Mouse (Mus musculus) ES-E14 (cell line): Measurements from ENCODE around the gene Slc25a38. TPM values are rescaled to one million over a fixed set of nuclear protein-coding genes. Genes with fewer than 3 reads are reported as not detected.

Experiments
- DNase-seq: peaks from one replicate; pipeline ENCODE4 v3.0.0-alpha.2; 2013; ENCODE audit warnings: low read depth, low spot score
- H3K27ac ChIP-seq: 2 replicates; pipeline ENCODE4 v1.5.1; 2012; ENCODE audit warnings: low read depth, mild to moderate bottlenecking, low read length, moderate library complexity, mixed read lengths; ENCODE audit not compliant: poor library complexity, insufficient read depth, severe bottlenecking
- H3K36me3 ChIP-seq: 2 replicates; pipeline ENCODE4 v1.6.1; 2012; ENCODE audit warnings: mild to moderate bottlenecking, low read length, moderate library complexity, mixed read lengths; ENCODE audit not compliant: control insufficient read depth, poor library complexity, insufficient read depth, severe bottlenecking
- H3K4me1 ChIP-seq, 2 experiments: fragments of 150-350 bp in 1 of 2; sonication (generic) in 1 of 2; 2 replicates each; pipeline ENCODE4 v1.6.1; 2012; ENCODE audit warnings: low read length in 2 of 2, mild to moderate bottlenecking in 1 of 2, mixed read lengths in 1 of 2; ENCODE audit not compliant: control insufficient read depth in 2 of 2, insufficient read depth in 2 of 2, poor library complexity in 1 of 2
- H3K4me3 ChIP-seq, 2 experiments: fragments of 150-350 bp in 1 of 2; sonication (generic) in 1 of 2; 2 replicates each; pipeline ENCODE4 v1.5.1; 2012; ENCODE audit warnings: low read length in 2 of 2, low read depth in 1 of 2, mild to moderate bottlenecking in 1 of 2, mixed read lengths in 1 of 2; ENCODE audit not compliant: insufficient read depth in 1 of 2, poor library complexity in 1 of 2, severe bottlenecking in 1 of 2
- H3K9ac ChIP-seq: 2 replicates; pipeline ENCODE4 v1.6.1; 2012; ENCODE audit warnings: low read depth, mild to moderate bottlenecking, low read length, mixed read lengths; ENCODE audit not compliant: poor library complexity, insufficient read depth, severe bottlenecking
- H3K9me3 ChIP-seq: fragments of 150-350 bp; sonication (generic); 2 replicates; pipeline ENCODE4 v1.6.1; 2012; ENCODE audit warnings: low read depth, mild to moderate bottlenecking, low read length; ENCODE audit not compliant: control insufficient read depth, insufficient read depth
- CHD2 ChIP-seq: IDR thresholded peaks from 2 replicates; pipeline ENCODE4 v1.6.1; 2014; ENCODE audit warnings: mild to moderate bottlenecking, low read depth, low read length, inconsistent platforms
- HCFC1 ChIP-seq: IDR thresholded peaks from 2 replicates; pipeline ENCODE4 v1.6.1; 2012; ENCODE audit warnings: low read length, inconsistent platforms, borderline replicate concordance; ENCODE audit not compliant: insufficient read depth
- MAFK ChIP-seq: IDR thresholded peaks from 2 replicates; pipeline ENCODE4 v1.6.1; 2014; ENCODE audit warnings: mild to moderate bottlenecking, low read depth, low read length, inconsistent platforms; ENCODE audit not compliant: insufficient read depth
- ZC3H11A ChIP-seq: IDR thresholded peaks from 2 replicates; pipeline ENCODE4 v1.6.1; 2012; ENCODE audit warnings: low read depth, mild to moderate bottlenecking, inconsistent platforms, low read length, borderline replicate concordance
- ZNF384 ChIP-seq: IDR thresholded peaks from 2 replicates; pipeline ENCODE4 v1.6.1; 2012; ENCODE audit warnings: low read depth, low read length, inconsistent platforms
- in situ Hi-C, 2 experiments: fragments of 600-800 bp; cut with MboI; formaldehyde crosslinking; loops; one replicate each; pipeline ENCODE4 v1.15.1; 2025; ENCODE audit warnings: low sequenced_read_pairs in 2 of 2, inconsistent platforms in 1 of 2; ENCODE audit not compliant: unreplicated experiment in 2 of 2
- total RNA-seq: library from RNA; depleted of rRNA; stranded (reverse); fragments of 300-350 nt; gene quantifications from 2 replicates; pipeline ENCODE4 v1.2.3, GENCODE M21; 2012

Gene Slc25a38
- total RNA-seq, 1 experiment: 37.4 TPM

DNA sequence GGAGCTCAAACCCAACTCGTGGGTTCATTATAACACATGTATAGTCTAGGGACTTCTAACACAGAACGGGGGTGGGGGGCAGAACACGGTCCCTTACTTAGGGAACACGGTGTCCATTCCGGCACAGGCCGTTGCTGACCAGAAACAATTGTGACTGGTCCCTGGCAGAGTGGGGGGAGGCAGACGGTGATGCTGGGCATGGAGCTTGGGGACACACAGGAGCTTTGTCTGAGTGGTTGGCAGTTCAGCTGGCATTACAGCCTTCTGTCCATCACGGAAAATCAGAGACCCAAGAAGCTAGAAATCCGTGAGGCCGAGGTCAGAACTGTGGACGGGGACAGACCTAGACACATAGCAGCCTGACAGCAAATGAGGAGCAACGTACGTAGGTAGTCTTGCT lies 34.3 kb downstream of the Slc25a38 start:
- Histone ChIP-seq H3K4me3 (no peak overlapping the region), H3K9ac (no peak overlapping the region), H3K9me3 (no peaks in the 10 kb centered on the region), H3K4me1 (peaks cover 4 to 7% of the 10 kb centered on the region in 2 experiments; a peak in 2 of 4 replicates), H3K36me3 (no peaks in the 10 kb centered on the region), H3K27ac (no peak overlapping the region)
- in situ Hi-C loops: no loop called here
- no peak for DNase-seq
- TF ChIP-seq MAFK (no peak), ZNF384 (no peak), ZC3H11A (no peak), HCFC1 (no peak), CHD2 (no peak)

DNA sequence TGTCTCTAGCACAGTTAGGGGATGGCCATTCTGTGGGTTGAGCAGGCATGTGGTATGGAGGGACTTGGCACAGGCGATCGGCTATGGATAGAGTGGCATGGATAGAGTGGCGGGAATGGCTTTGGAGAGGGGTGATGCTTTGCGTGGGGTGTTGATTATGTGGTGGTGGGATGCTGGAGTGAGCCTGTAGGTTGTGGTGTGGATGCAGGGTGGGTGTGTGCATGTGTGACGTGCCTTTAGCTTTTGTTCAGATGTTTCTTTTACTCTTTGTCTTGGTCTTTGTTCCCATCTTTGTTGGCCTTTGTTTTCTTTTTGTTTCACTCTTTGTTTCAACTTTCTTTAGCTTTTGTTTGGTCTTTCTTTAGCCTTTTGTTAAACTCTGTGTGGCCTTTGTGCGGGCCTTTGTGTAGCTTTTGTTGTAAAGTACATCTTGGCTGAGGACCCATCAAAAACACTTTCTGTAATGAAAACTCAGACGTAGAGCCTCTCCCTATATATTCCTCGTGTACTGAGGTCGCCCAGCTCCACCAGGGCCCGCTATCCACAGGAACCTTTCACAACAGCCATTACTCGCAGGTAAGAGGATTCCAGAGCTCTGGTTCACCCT lies 39.2 kb downstream of the Slc25a38 start, which contains the start of gene Mobp:
TSS of gene Mobp (plus strand) at position 486 of the 607 bp plus-strand sequence.
- TF ChIP-seq CHD2: peak; percentile 71; the same call in 1 of the 2 replicates
- TF ChIP-seq ZNF384: no peak
- H3K9ac ChIP-seq: peak within 1 kb of the TSS; percentile 35; the same call in 1 of the 2 replicates
- DNase-seq: peak; percentile 88
- H3K4me3 ChIP-seq: peak within 1 kb of the TSS; percentile 26 to 42; a peak in 3 of 4 replicates
- peak within 1 kb of the TSS; percentile 85 for H3K27ac ChIP-seq
- no peaks in the 10 kb centered on the region for H3K36me3 ChIP-seq
- H3K4me1 ChIP-seq: peaks cover 15 to 26% of the 10 kb centered on the region in 2 experiments
- in situ Hi-C loops: no loop called here
- H3K9me3 ChIP-seq: no peaks in the 10 kb centered on the region

DNA sequence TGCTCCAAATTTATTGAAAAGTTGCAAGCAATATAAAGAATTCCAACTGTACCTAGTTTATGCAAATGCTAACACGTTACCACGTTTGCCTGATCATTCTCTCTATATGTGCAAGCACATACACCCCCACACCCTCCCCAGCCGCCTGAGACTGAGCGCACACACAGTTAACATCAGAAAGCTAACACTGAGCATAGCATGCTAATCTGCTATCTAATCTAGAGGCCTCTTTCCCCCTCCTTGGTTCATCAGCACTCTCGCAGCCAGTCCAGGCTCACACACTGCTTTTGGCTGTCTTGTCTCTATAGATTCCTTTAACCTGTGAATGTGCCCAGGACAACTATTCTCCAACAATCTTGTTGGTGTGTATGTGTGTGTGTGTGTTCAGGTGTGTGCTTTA lies 41.0 kb downstream of the Slc25a38 start:
- Histone ChIP-seq H3K9me3 (no peaks in the 10 kb centered on the region), H3K4me3 (no peak overlapping the region), H3K9ac (no peak overlapping the region), H3K4me1 (peaks cover 15 to 26% of the 10 kb centered on the region in 2 experiments), H3K36me3 (no peaks in the 10 kb centered on the region), H3K27ac (no peak overlapping the region)
- no peak for DNase-seq
- TF ChIP-seq HCFC1 (no peak), ZNF384 (no peak)
- in situ Hi-C loops: no loop called here

DNA sequence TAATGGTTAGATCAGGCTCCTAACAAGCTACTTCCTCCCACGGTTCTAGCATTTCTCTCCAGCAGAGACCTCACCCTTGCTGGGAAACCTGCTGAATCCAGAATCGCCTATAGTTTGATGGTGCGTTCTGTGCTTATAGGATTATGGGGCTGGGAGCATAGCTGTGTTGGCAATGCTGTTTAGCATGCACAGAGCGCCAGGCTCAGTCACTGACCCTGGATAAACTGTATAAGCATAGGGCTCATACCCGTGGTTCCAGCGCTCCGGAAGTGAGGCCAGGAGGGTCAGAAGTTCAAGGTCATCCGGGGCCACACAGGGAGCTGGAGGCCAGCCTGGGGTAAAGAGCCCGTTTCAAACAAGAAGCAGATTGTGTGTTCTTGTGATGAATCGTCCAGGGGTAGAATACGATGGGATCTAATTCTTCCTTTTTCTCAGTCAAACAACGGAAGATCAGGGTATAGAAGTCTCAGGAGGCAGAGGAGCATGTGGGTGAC lies 41.8 kb downstream of the Slc25a38 start:
- Histone ChIP-seq H3K9me3 (no peaks in the 10 kb centered on the region), H3K27ac (peak overlapping the region; percentile 40), H3K36me3 (no peaks in the 10 kb centered on the region), H3K4me3 (no peak overlapping the region), H3K9ac (0 out of 2 replicates have a peak overlapping the region, but pooled peaks have one; percentile 3), H3K4me1 (peaks cover 15 to 26% of the 10 kb centered on the region in 2 experiments)
- TF ChIP-seq MAFK (no peak), CHD2 (no peak), ZC3H11A (no peak), HCFC1 (no peak), ZNF384 (no peak)
- no peak for DNase-seq
- in situ Hi-C loops: no loop called here

DNA sequence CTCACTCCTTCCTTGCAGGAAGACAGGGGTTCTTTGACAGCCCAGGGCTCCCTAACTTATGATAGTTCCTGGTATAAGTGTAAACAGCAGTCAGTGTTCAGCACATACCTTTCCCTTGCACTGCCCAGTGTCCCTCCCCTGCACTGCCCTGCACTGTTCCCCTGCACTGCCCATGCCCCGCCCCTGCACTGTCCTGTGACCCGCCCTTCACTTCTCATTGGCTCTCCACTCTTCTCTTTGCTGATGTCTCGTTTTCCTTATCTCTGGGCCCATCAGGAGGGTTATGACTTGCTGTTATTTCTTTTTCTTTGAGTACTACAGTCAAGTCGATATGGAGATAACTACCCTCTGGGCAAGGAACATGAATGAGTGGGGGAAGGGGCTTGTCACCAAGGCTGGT lies 47.9 kb downstream of the Slc25a38 start:
- no peak for DNase-seq
- H3K27ac ChIP-seq: no peak overlapping the region
- H3K9ac ChIP-seq: no peak overlapping the region
- in situ Hi-C loops: no loop called here
- no peaks in the 10 kb centered on the region for H3K36me3 ChIP-seq
- TF ChIP-seq CHD2 (no peak), ZNF384 (no peak), MAFK (no peak)
- peaks cover 0 to 6% of the 10 kb centered on the region in 2 experiments; a peak in 2 of 4 replicates for H3K4me1 ChIP-seq
- no peak overlapping the region for H3K4me3 ChIP-seq
- H3K9me3 ChIP-seq: no peaks in the 10 kb centered on the region
